Mouse (Mus musculus): ENCODE data around the gene Ehd3.

DNA sequence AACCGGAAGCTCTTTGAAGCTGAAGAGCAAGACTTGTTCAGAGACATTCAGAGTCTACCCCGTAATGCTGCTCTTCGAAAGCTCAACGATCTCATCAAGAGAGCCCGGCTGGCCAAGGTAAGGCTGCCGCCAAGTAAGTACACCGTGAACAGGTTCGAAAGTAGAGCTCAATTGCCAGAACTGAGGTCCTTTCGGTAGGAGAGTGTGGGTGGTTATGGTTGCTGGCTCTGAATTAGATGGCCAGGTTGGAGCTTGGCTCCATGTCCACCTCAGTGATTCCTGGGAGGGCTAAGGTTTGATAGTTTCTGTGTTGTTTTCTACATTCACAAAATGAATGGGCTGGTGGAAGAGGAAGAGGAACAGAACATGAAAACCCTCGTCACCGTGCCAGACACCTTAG lies 23.5 kb downstream of the Ehd3 start:
- TF ChIP-seq CTCF (IDR thresholded peaks at IDR 0.05) (no peak), EP300 (IDR thresholded peaks at IDR 0.05; ENCODE audit: insufficient read depth, low read depth, low read length) (no peak), POLR2A (IDR thresholded peaks at IDR 0.05; ENCODE audit: insufficient read depth, low read depth, low read length) (no peak)
